22 mouse cellular contexts compared by ENCODE assay signal in the genomic region with DNA sequence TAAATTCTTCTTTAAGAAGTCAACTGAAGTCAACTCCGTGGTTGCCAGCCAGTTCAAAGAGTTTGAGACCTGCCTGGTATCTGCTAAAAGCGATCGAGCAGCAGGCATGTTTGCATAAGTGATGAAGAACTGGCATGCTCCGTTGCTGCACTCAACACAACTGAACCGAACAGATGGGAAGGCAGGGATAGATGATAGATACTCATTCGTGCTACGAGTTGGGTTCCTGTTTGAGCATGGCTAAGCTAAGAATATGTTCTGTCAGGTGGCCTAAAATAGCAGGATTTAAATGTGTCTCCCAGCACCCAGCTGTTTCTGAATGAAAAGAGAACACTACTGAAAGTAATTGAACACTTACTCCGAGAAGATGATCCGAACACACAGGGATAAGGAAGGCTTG. TPM values are rescaled to one million over a fixed set of nuclear protein-coding genes. Genes with fewer than 3 reads are reported as not detected.
DNase-seq lines count a peak whose midpoint lies in the region; ATAC-seq and TF ChIP-seq lines count a peak whose summit lies in the region.
"Had no signal": no experiment of that assay in that cellular context is flagged by ENCODE, and none has a peak within 500 bp of the region (broad histone marks: within the 10 kb centered on the region; RNA-seq: fewer than 3 reads in every experiment).

No protein-coding gene starts in this region.

- no peak for ATAC-seq in liver, embryonic 12.5 days
- ATAC-seq: inflammation-experienced regulatory T-cells, adult 6 months; midbrain, embryonic 15.5 days had no signal

- TF ChIP-seq CTCF in layer of hippocampus, adult 2 months (conservative IDR thresholded peaks at IDR 0.05) = no peak

- intact Hi-C loops in left cerebral cortex, postnatal 25 days (cut with DNase I) = loop anchor here (5.0 kb wide), 1 partner anchor 119 kb away; no protein-coding TSS in a partner anchor
- intact Hi-C loops in gastrocnemius, postnatal 36 days (cut with DNase I) = no loop called here

- H3K4me1 ChIP-seq in liver, embryonic 12.5 days = no peaks in the 10 kb centered on the region
- H3K4me1 ChIP-seq: embryonic facial prominence, embryonic 12.5 days; limb, embryonic 10.5 days; midbrain, embryonic 15.5 days; neural tube, embryonic 15.5 days had no signal

- WGBS in liver, embryonic 12.5 days (ENCODE audit: insufficient replicate concordance) = 73% methylated on average over 9 of the region's 9 CpGs

- no peak overlapping the region for H3K4me2 ChIP-seq in liver, embryonic 12.5 days
- H3K4me2 ChIP-seq: embryonic facial prominence, embryonic 12.5 days; heart, embryonic 11.5 days; hindbrain, embryonic 13.5 days; midbrain, embryonic 15.5 days; neural tube, embryonic 15.5 days had no signal

- H3K4me3 ChIP-seq in layer of hippocampus, adult 2 months = no peak overlapping the region
- no peak overlapping the region for H3K4me3 ChIP-seq in liver, embryonic 12.5 days
- H3K4me3 ChIP-seq: embryonic facial prominence, embryonic 12.5 days; erythroblast, embryonic 14.5 days; hindbrain, embryonic 13.5 days; limb, embryonic 10.5 days; midbrain, embryonic 15.5 days; neural tube, embryonic 15.5 days had no signal

- peak; percentile 54 for DNase-seq in layer of hippocampus, adult 11-12 months (ENCODE audit: low spot score)
- no peak for DNase-seq in layer of hippocampus, postnatal 25 days (ENCODE audit: extremely low spot score in 1 of 2, low spot score in 1 of 2)
- peak; percentile 88 for DNase-seq in brain, adult 2 months (ENCODE audit: low read depth, low spot score)
- peak; percentile 57 to 78 for DNase-seq in layer of hippocampus, adult 2 months (ENCODE audit: low spot score in 2 of 2)
- DNase-seq in left cerebral cortex, postnatal 25 days (ENCODE audit: low spot score in 2 of 2) = peak; percentile 49 to 92
- DNase-seq in gastrocnemius, postnatal 36 days = no peak
- DNase-seq: adrenal gland, adult 2 months; cerebellum, adult 9-11 months; kidney, adult 8-10 months; kidney, postnatal 36 days; lung, adult 18-20 months; lung, postnatal 14 days; thymus, postnatal 25 days had no signal

- peaks cover 11% of the 10 kb centered on the region for H3K36me3 ChIP-seq in liver, embryonic 12.5 days

- no peaks in the 10 kb centered on the region for H3K9me3 ChIP-seq in liver, embryonic 12.5 days (replicated peaks)
- H3K9me3 ChIP-seq: embryonic facial prominence, embryonic 12.5 days; hindbrain, embryonic 13.5 days; limb, embryonic 10.5 days; midbrain, embryonic 15.5 days; neural tube, embryonic 15.5 days had no signal

- no peak overlapping the region for H3K27ac ChIP-seq in layer of hippocampus, adult 2 months
- no peak overlapping the region for H3K27ac ChIP-seq in liver, embryonic 12.5 days
- H3K27ac ChIP-seq: embryonic facial prominence, embryonic 12.5 days; hindbrain, embryonic 13.5 days; limb, embryonic 10.5 days; midbrain, embryonic 15.5 days; neural tube, embryonic 15.5 days had no signal

- no peaks in the 10 kb centered on the region for H3K27me3 ChIP-seq in liver, embryonic 12.5 days (replicated peaks)
- H3K27me3 ChIP-seq: embryonic facial prominence, embryonic 12.5 days; hindbrain, embryonic 13.5 days; midbrain, embryonic 15.5 days; neural tube, embryonic 15.5 days had no signal

- no peak overlapping the region for H3K9ac ChIP-seq in liver, embryonic 12.5 days
- H3K9ac ChIP-seq: embryonic facial prominence, embryonic 12.5 days; hindbrain, embryonic 13.5 days; midbrain, embryonic 15.5 days; neural tube, embryonic 15.5 days had no signal

RNA-seq across cellular contexts. Expression of a gene that starts 38.1 kb away (rescaled TPM):
- total RNA-seq in layer of hippocampus, postnatal 25 days (2021) = 10 to 100 TPM; 53.3 to 56.7 TPM
- total RNA-seq in layer of hippocampus, adult 2 months (2021) = 10 to 100 TPM; 42.3 to 52.6 TPM
- 10 to 100 TPM; 84.6 to 96.2 TPM for total RNA-seq in left cerebral cortex, postnatal 25 days (2021)
- polyA plus RNA-seq in liver, embryonic 12.5 days (2016; fragmentation: Nextera tagmentation; extraction: Ambion mirVana) = 6.5 and 7.5 TPM in 2 replicates
- total RNA-seq in gastrocnemius, postnatal 36 days (2021) = 10 to 100 TPM in 1 of 2 experiments, 1 to 10 TPM in 1; 9.7 to 10.6 TPM

Comparison
In these comparisons a context has a peak if more than half of its experiments do, and no peak if none do; other contexts are left out.
1. DNase-seq: peak in layer of hippocampus, adult 11-12 months (single experiment), brain, adult 2 months (single experiment), layer of hippocampus, adult 2 months (2 of 2) and left cerebral cortex, postnatal 25 days (2 of 2); none in layer of hippocampus, postnatal 25 days (0 of 2) and gastrocnemius, postnatal 36 days (0 of 2).